Mouse (Mus musculus): ENCODE results near the gene Rhag. TPM values are rescaled to one million over a fixed set of nuclear protein-coding genes. Genes with fewer than 3 reads are reported as not detected.

Gene Rhag
- polyA plus RNA-seq, 1 experiment, result not detected

DNA sequence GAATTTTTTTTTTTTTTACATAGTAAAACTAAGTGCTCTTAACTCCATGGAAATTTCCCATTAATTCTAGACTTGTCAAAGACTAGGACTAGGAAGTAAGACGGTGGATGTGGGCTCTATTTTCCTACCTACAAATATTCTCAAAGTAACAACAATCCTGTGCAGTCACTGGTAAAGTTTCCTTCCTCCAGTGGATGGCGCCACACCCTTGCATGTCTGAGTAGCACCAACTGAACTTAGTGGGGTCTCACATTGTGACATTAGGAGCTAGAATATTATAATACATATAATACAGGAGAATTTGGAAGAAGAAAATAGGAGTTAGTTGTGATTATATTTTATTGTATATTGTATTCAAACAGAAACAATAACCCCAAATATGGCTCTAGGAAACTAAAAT, 20.9 kb downstream of the Rhag start:
- Histone ChIP-seq H3K27ac (ENCODE audit: insufficient read depth, low read length) (no peak overlapping the region), H3K27me3 (ENCODE audit: control insufficient read depth, insufficient read depth, low read length) (no peaks in the 10 kb centered on the region), H3K4me3 (replicated peaks; ENCODE audit: insufficient read depth, low read depth, low read length) (no peak overlapping the region), H3K4me1 (ENCODE audit: control insufficient read depth, insufficient read depth, low read length) (no peaks in the 10 kb centered on the region)
- 64% methylated on average over 2 of the region's 2 CpGs for WGBS
- TF ChIP-seq POLR2A (IDR thresholded peaks at IDR 0.05; ENCODE audit: borderline replicate concordance, insufficient read depth, low read length) (no peak), CTCF (IDR thresholded peaks at IDR 0.05; ENCODE audit: borderline replicate concordance, insufficient read depth, low read depth, low read length) (no peak)
- DNase-seq, result no peak

- no peaks in the 10 kb centered on the region for H3K27me3 ChIP-seq (ENCODE audit: control insufficient read depth, insufficient read depth, low read length)
- no peaks in the 10 kb centered on the region for H3K4me1 ChIP-seq (ENCODE audit: control insufficient read depth, insufficient read depth, low read length)
- H3K27ac ChIP-seq (ENCODE audit: insufficient read depth, low read length), result no peak overlapping the region
- no peak for TF ChIP-seq CTCF (IDR thresholded peaks at IDR 0.05; ENCODE audit: borderline replicate concordance, insufficient read depth, low read depth, low read length)
- TF ChIP-seq POLR2A (IDR thresholded peaks at IDR 0.05; ENCODE audit: borderline replicate concordance, insufficient read depth, low read length), result no peak
- DNase-seq, result peak in 1 of 2 experiments; percentile 6
- no peak overlapping the region for H3K4me3 ChIP-seq (replicated peaks; ENCODE audit: insufficient read depth, low read depth, low read length)
Observed at GRCm38 (mm10) chr17:40837308-40837707, 26.4 kb downstream of the Rhag start.

- Histone ChIP-seq H3K4me3 (replicated peaks; ENCODE audit: insufficient read depth, low read depth, low read length) (no peak overlapping the region), H3K27ac (ENCODE audit: insufficient read depth, low read length) (no peak overlapping the region), H3K27me3 (ENCODE audit: control insufficient read depth, insufficient read depth, low read length) (no peaks in the 10 kb centered on the region), H3K4me1 (ENCODE audit: control insufficient read depth, insufficient read depth, low read length) (no peaks in the 10 kb centered on the region)
- DNase-seq, result no peak
- no peak for TF ChIP-seq POLR2A (IDR thresholded peaks at IDR 0.05; ENCODE audit: borderline replicate concordance, insufficient read depth, low read length)
- TF ChIP-seq CTCF (IDR thresholded peaks at IDR 0.05; ENCODE audit: borderline replicate concordance, insufficient read depth, low read depth, low read length), result no peak
Observed at GRCm38 (mm10) chr17:40855065-40855464, 44.1 kb downstream of the Rhag start.

DNA sequence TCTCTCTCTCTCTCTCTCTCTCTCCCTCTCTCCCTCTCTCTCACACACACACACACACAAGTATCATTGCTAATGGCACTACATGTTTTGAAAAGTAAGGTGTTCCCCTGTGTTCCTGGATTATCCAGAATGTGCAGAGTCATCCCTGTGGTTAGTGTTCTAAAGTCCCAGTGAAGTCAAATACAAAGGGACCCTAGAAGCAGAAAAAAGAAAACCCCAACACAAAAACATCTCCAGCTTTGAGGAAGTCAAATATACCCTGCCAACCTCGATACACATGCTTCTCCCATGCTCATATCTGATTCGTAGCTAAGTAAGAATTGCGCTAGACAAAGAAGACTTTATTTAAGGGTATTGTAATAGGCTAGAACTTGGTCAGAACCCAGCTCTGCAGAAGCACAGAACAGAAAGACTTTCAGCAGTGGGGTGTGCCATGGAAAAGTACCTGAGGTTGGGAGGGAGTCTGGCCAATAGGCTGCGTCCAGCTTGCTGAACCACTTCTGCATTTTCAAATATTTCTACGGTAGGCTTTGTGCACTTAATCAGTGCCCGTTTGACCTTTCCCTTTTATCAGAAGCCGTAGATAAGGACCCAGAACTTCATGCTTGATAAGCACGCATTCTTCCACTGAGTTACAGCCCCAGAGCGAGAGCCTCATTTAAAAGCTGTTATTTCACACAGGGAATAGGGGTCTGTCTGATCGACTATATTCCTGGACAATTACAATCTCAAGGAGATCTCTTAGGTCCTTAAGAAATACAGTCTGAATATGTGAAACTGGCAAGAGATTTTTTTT, 58.2 kb downstream of the Rhag start:
- Histone ChIP-seq H3K27ac (ENCODE audit: insufficient read depth, low read length) (no peak overlapping the region), H3K27me3 (ENCODE audit: control insufficient read depth, insufficient read depth, low read length) (no peaks in the 10 kb centered on the region), H3K4me3 (replicated peaks; ENCODE audit: insufficient read depth, low read depth, low read length) (no peak overlapping the region), H3K4me1 (ENCODE audit: control insufficient read depth, insufficient read depth, low read length) (no peaks in the 10 kb centered on the region)
- TF ChIP-seq CTCF (IDR thresholded peaks at IDR 0.05; ENCODE audit: borderline replicate concordance, insufficient read depth, low read depth, low read length) (no peak), POLR2A (IDR thresholded peaks at IDR 0.05; ENCODE audit: borderline replicate concordance, insufficient read depth, low read length) (no peak)
- no peak for DNase-seq
- 57% methylated on average over 10 of the region's 10 CpGs for WGBS

DNA sequence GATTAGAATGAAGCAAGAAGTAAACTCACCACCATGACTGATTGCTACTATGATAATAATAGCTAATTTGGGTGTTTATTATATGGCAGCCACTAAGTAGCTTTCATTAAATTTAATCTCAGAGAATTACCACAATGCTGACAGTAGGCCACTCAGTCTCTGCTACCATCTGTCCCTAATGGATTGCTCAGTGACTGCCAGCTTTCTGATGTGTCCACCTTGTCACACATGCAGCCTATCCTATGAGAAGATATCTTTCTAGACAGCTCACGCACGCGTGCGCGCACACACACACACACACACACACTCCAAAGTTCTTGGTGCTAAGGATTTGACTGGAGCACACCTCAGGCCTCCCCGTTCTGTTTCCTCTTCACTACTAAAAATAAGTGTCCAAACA, 61.7 kb downstream of the Rhag start:
- no peak overlapping the region for H3K27ac ChIP-seq (ENCODE audit: insufficient read depth, low read length)
- 71% methylated on average over 6 of the region's 6 CpGs for WGBS
- no peak overlapping the region for H3K4me3 ChIP-seq (replicated peaks; ENCODE audit: insufficient read depth, low read depth, low read length)
- no peak for DNase-seq
- TF ChIP-seq CTCF (IDR thresholded peaks at IDR 0.05; ENCODE audit: borderline replicate concordance, insufficient read depth, low read depth, low read length) (no peak), POLR2A (IDR thresholded peaks at IDR 0.05; ENCODE audit: borderline replicate concordance, insufficient read depth, low read length) (no peak)
- no peaks in the 10 kb centered on the region for H3K4me1 ChIP-seq (ENCODE audit: control insufficient read depth, insufficient read depth, low read length)
- no peaks in the 10 kb centered on the region for H3K27me3 ChIP-seq (ENCODE audit: control insufficient read depth, insufficient read depth, low read length)

- WGBS, result 72% methylated on average over 2 of the region's 2 CpGs
- TF ChIP-seq CTCF (IDR thresholded peaks at IDR 0.05; ENCODE audit: borderline replicate concordance, insufficient read depth, low read depth, low read length), result no peak
- TF ChIP-seq POLR2A (IDR thresholded peaks at IDR 0.05; ENCODE audit: borderline replicate concordance, insufficient read depth, low read length), result no peak
- Histone ChIP-seq H3K27me3 (ENCODE audit: control insufficient read depth, insufficient read depth, low read length) (no peaks in the 10 kb centered on the region), H3K4me1 (ENCODE audit: control insufficient read depth, insufficient read depth, low read length) (no peaks in the 10 kb centered on the region), H3K27ac (ENCODE audit: insufficient read depth, low read length) (no peak overlapping the region), H3K4me3 (replicated peaks; ENCODE audit: insufficient read depth, low read depth, low read length) (no peak overlapping the region)
- DNase-seq, result no peak
Observed at GRCm38 (mm10) chr17:40873582-40874011, 62.7 kb downstream of the Rhag start.

DNA sequence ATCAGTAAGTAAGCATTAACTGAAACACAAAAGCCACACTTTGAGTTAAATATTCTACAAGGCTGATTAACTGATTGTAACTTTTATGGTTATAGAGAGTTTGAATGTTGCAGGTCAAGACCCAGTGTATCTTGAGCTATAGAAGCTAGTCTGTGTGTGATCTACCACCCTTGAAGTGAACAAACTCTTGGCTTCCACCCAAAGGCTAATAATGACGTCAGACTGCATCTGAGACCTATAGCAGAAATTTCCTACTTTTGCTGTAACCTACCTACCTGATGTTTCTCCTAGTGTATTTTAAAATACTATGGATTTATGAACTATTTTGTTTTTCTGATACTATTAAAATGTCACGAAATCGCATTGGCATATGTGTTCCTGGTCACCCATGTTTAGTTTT, 63.8 kb downstream of the Rhag start:
- H3K27me3 ChIP-seq (ENCODE audit: control insufficient read depth, insufficient read depth, low read length), result no peaks in the 10 kb centered on the region
- no peak overlapping the region for H3K27ac ChIP-seq (ENCODE audit: insufficient read depth, low read length)
- H3K4me1 ChIP-seq (ENCODE audit: control insufficient read depth, insufficient read depth, low read length), result no peaks in the 10 kb centered on the region
- H3K4me3 ChIP-seq (replicated peaks; ENCODE audit: insufficient read depth, low read depth, low read length), result no peak overlapping the region
- no peak for TF ChIP-seq CTCF (IDR thresholded peaks at IDR 0.05; ENCODE audit: borderline replicate concordance, insufficient read depth, low read depth, low read length)
- TF ChIP-seq POLR2A (IDR thresholded peaks at IDR 0.05; ENCODE audit: borderline replicate concordance, insufficient read depth, low read length), result no peak
- DNase-seq, result no peak
- 70% methylated on average over 3 of the region's 3 CpGs for WGBS

DNA sequence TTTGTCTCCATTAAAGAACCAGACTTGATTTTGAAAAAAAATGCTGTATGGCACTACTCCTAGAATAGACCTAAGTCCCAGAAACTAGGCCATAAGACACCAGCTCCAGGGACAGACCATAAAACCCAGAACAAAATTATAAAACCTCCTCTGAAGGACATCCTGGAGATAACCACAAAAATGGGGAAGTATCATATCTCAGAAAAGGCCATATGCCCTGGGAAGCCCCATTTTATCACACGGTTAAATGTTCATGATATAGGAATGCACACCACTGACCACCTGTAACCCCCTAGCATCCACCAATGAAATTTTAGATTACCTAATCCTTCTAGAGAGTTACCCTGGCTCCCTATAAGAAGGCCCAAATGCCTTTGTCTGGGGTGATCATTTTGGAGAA, 64.6 kb downstream of the Rhag start:
- H3K27me3 ChIP-seq (ENCODE audit: control insufficient read depth, insufficient read depth, low read length), result no peaks in the 10 kb centered on the region
- no peak for TF ChIP-seq POLR2A (IDR thresholded peaks at IDR 0.05; ENCODE audit: borderline replicate concordance, insufficient read depth, low read length)
- no peak for TF ChIP-seq CTCF (IDR thresholded peaks at IDR 0.05; ENCODE audit: borderline replicate concordance, insufficient read depth, low read depth, low read length)
- H3K4me1 ChIP-seq (ENCODE audit: control insufficient read depth, insufficient read depth, low read length), result no peaks in the 10 kb centered on the region
- H3K27ac ChIP-seq (ENCODE audit: insufficient read depth, low read length), result no peak overlapping the region
- no peak overlapping the region for H3K4me3 ChIP-seq (replicated peaks; ENCODE audit: insufficient read depth, low read depth, low read length)
- WGBS, result 100% methylated on average over 1 of the region's 1 CpGs
- no peak for DNase-seq
